Mouse (Mus musculus): ENCODE data around the gene Smc3.

DNA sequence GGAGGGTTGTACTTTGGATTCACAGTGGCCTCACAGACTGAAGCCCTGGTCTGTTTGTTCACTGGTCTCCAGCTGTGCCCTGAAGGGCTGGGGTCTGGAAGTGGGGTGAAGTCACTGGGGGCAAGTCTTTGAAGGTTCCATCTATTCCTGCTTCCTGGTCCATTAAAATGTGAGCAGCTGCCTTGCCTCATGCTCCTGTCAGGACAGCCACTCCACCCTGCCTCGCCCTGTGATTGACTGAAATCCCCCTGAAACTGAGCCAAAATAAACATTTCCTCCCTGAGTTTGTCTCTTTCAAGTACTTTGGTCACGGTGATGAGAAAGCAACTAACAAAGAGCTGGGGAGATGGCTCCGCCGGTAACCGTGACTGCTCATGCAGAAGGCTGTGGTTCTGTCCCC is 49.6 kb downstream of the Smc3 start:
- no peak for TF ChIP-seq POLR2A (IDR thresholded peaks at IDR 0.05; ENCODE audit: borderline replicate concordance, low read depth, low read length)
- no peak for TF ChIP-seq CTCF (IDR thresholded peaks at IDR 0.05; ENCODE audit: low read depth, low read length)

All from bone marrow macrophage, adult 2 months (primary cell).